Mouse (Mus musculus): ENCODE measurements around the gene Fam136a. TPM values are rescaled to one million over a fixed set of nuclear protein-coding genes. Genes with fewer than 3 reads are reported as not detected.

Fam136a gene
- polyA plus RNA-seq, 1 experiment from 2014 or later, result 65.2 TPM

GRCm38 (mm10) chr6:86397257-86397980 lies 32.0 kb downstream of the Fam136a start:
- peak overlapping the region; percentile 80 for H3K9ac ChIP-seq
- ATAC-seq (ENCODE audit: insufficient read depth), result no peak
- no peaks in the 10 kb centered on the region for H3K9me3 ChIP-seq (replicated peaks)
- H3K27me3 ChIP-seq, result peaks cover 9% of the 10 kb centered on the region; the same call in 1 of the 2 replicates
- 4% methylated on average over 14 of the region's 14 CpGs for WGBS (ENCODE audit: insufficient replicate concordance)
- H3K4me1 ChIP-seq (replicated peaks), result peaks cover 62% of the 10 kb centered on the region
- H3K4me3 ChIP-seq (replicated peaks), result peak overlapping the region; percentile 94
- peaks cover 17% of the 10 kb centered on the region for H3K36me3 ChIP-seq (replicated peaks)
- H3K27ac ChIP-seq (replicated peaks), result peak overlapping the region; percentile 90
- peak overlapping the region; percentile 97 for H3K4me2 ChIP-seq

GRCm38 (mm10) chr6:86398986-86399385 lies 33.5 kb downstream of the Fam136a start:
- peaks cover 9% of the 10 kb centered on the region; the same call in 1 of the 2 replicates for H3K27me3 ChIP-seq
- ATAC-seq (ENCODE audit: insufficient read depth), result no peak

GRCm38 (mm10) chr6:86399995-86400394 lies 34.5 kb downstream of the Fam136a start:
- no peak for ATAC-seq (ENCODE audit: insufficient read depth)
- Histone ChIP-seq H3K27ac (replicated peaks) (no peak overlapping the region), H3K4me3 (replicated peaks) (no peak overlapping the region), H3K9ac (no peak overlapping the region), H3K4me1 (replicated peaks) (peaks cover 58% of the 10 kb centered on the region), H3K9me3 (replicated peaks) (no peaks in the 10 kb centered on the region), H3K27me3 (peaks cover 9% of the 10 kb centered on the region; the same call in 1 of the 2 replicates), H3K4me2 (no peak overlapping the region), H3K36me3 (replicated peaks) (no peaks in the 10 kb centered on the region)
- WGBS (ENCODE audit: insufficient replicate concordance), result 58% methylated on average over 2 of the region's 2 CpGs

More at GRCm38 (mm10) chr6:86398986-86399385, 33.5 kb downstream of the Fam136a start:
- Histone ChIP-seq H3K4me2 (no peak overlapping the region), H3K27ac (replicated peaks) (no peak overlapping the region), H3K4me3 (replicated peaks) (no peak overlapping the region), H3K9ac (no peak overlapping the region), H3K4me1 (replicated peaks) (peaks cover 66% of the 10 kb centered on the region), H3K9me3 (replicated peaks) (no peaks in the 10 kb centered on the region), H3K36me3 (replicated peaks) (peaks cover 5% of the 10 kb centered on the region; the same call in 1 of the 2 replicates)
- WGBS (ENCODE audit: insufficient replicate concordance), result 80% methylated on average over 2 of the region's 2 CpGs

GRCm38 (mm10) chr6:86400972-86401371 lies 35.5 kb downstream of the Fam136a start:
- H3K27ac ChIP-seq (replicated peaks), result no peak overlapping the region
- whole genome bisulfite sequencing (ENCODE audit: insufficient replicate concordance), result 7% methylated on average over 9 of the region's 9 CpGs
- H3K27me3 ChIP-seq, result peaks cover 9% of the 10 kb centered on the region; the same call in 1 of the 2 replicates
- H3K9ac ChIP-seq, result no peak overlapping the region
- peaks cover 59% of the 10 kb centered on the region for H3K4me1 ChIP-seq (replicated peaks)
- no peak for ATAC-seq (ENCODE audit: insufficient read depth)
- H3K36me3 ChIP-seq (replicated peaks), result no peaks in the 10 kb centered on the region
- peak overlapping the region; percentile 26 for H3K4me3 ChIP-seq (replicated peaks)
- no peaks in the 10 kb centered on the region for H3K9me3 ChIP-seq (replicated peaks)
- peak overlapping the region; percentile 53 for H3K4me2 ChIP-seq

- Histone ChIP-seq H3K27me3 (peaks cover 6% of the 10 kb centered on the region; the same call in 1 of the 2 replicates), H3K4me1 (replicated peaks) (peaks cover 40% of the 10 kb centered on the region), H3K4me2 (peak overlapping the region; percentile 73), H3K9ac (peak overlapping the region; percentile 95; the same call in 1 of the 2 replicates), H3K36me3 (replicated peaks) (peaks cover 6% of the 10 kb centered on the region; the same call in 1 of the 2 replicates), H3K27ac (replicated peaks) (no peak overlapping the region), H3K9me3 (replicated peaks) (no peaks in the 10 kb centered on the region), H3K4me3 (replicated peaks) (peak overlapping the region; percentile 92)
- no peak for ATAC-seq (ENCODE audit: insufficient read depth)
- 31% methylated on average over 12 of the region's 12 CpGs for WGBS (ENCODE audit: insufficient replicate concordance)
Measured at GRCm38 (mm10) chr6:86402681-86403607, 37.5 kb downstream of the Fam136a start.

- Histone ChIP-seq H3K36me3 (replicated peaks) (peaks cover 6% of the 10 kb centered on the region; the same call in 1 of the 2 replicates), H3K4me3 (replicated peaks) (peak overlapping the region; percentile 92), H3K4me1 (replicated peaks) (peaks cover 40% of the 10 kb centered on the region), H3K27ac (replicated peaks) (peak overlapping the region; percentile 96), H3K4me2 (peak overlapping the region; percentile 73), H3K9ac (peak overlapping the region; percentile 95; the same call in 1 of the 2 replicates), H3K27me3 (peaks cover 5% of the 10 kb centered on the region; the same call in 1 of the 2 replicates), H3K9me3 (replicated peaks) (no peaks in the 10 kb centered on the region)
- WGBS (ENCODE audit: insufficient replicate concordance), result under 1% methylated on average over 15 of the region's 15 CpGs
- peak; percentile 61 for ATAC-seq (ENCODE audit: insufficient read depth)
Measured at GRCm38 (mm10) chr6:86403728-86404099, 38.3 kb downstream of the Fam136a start.

GRCm38 (mm10) chr6:86404100-86404861 lies 38.8 kb downstream of the Fam136a start, which contains the start of gene Tia1:
Gene Tia1 (plus strand): TSS chr6:86404219.
- peak within 1 kb of the TSS; percentile 96 for H3K27ac ChIP-seq (replicated peaks)
- peaks cover 37% of the 10 kb centered on the region for H3K4me1 ChIP-seq (replicated peaks)
- H3K9me3 ChIP-seq (replicated peaks), result no peaks in the 10 kb centered on the region
- H3K4me3 ChIP-seq (replicated peaks), result peak within 1 kb of the TSS; percentile 92
- peak; percentile 95 for ATAC-seq (ENCODE audit: insufficient read depth)
- peaks cover 6% of the 10 kb centered on the region; the same call in 1 of the 2 replicates for H3K36me3 ChIP-seq (replicated peaks)
- WGBS (ENCODE audit: insufficient replicate concordance), result 0% methylated on average over 62 of the region's 62 CpGs
- H3K4me2 ChIP-seq, result peak within 1 kb of the TSS; percentile 73
- peaks cover under 1% of the 10 kb centered on the region; the same call in 1 of the 2 replicates for H3K27me3 ChIP-seq
- peak within 1 kb of the TSS; percentile 95 for H3K9ac ChIP-seq

- no peaks in the 10 kb centered on the region for H3K9me3 ChIP-seq (replicated peaks)
- peak overlapping the region; percentile 95 for H3K9ac ChIP-seq
Measured at GRCm38 (mm10) chr6:86404996-86405395, 39.5 kb downstream of the Fam136a start.

GRCm38 (mm10) chr6:86406306-86406705 lies 40.9 kb downstream of the Fam136a start:
- H3K9ac ChIP-seq, result no peak overlapping the region
- no peaks in the 10 kb centered on the region for H3K9me3 ChIP-seq (replicated peaks)
- H3K4me1 ChIP-seq (replicated peaks), result peaks cover 24% of the 10 kb centered on the region
- H3K27me3 ChIP-seq, result no peaks in the 10 kb centered on the region
- H3K27ac ChIP-seq (replicated peaks), result no peak overlapping the region
- H3K4me3 ChIP-seq (replicated peaks), result no peak overlapping the region
- no peak for ATAC-seq (ENCODE audit: insufficient read depth)
- no peak overlapping the region for H3K4me2 ChIP-seq
- H3K36me3 ChIP-seq (replicated peaks), result peaks cover 6% of the 10 kb centered on the region; the same call in 1 of the 2 replicates

More at GRCm38 (mm10) chr6:86404996-86405395, 39.5 kb downstream of the Fam136a start:
- WGBS (ENCODE audit: insufficient replicate concordance), result 0% methylated on average over 11 of the region's 11 CpGs
- no peak for ATAC-seq (ENCODE audit: insufficient read depth)
- Histone ChIP-seq H3K4me3 (replicated peaks) (peak overlapping the region; percentile 92), H3K27ac (replicated peaks) (peak overlapping the region; percentile 96), H3K4me1 (replicated peaks) (peaks cover 36% of the 10 kb centered on the region), H3K36me3 (replicated peaks) (peaks cover 6% of the 10 kb centered on the region; the same call in 1 of the 2 replicates), H3K4me2 (peak overlapping the region; percentile 73), H3K27me3 (no peaks in the 10 kb centered on the region)

- no peak for ATAC-seq (ENCODE audit: insufficient read depth)
- no peak overlapping the region for H3K4me3 ChIP-seq (replicated peaks)
- H3K36me3 ChIP-seq (replicated peaks), result peaks cover 57% of the 10 kb centered on the region
- no peaks in the 10 kb centered on the region for H3K4me1 ChIP-seq (replicated peaks)
- 70% methylated on average over 6 of the region's 6 CpGs for WGBS (ENCODE audit: insufficient replicate concordance)
- no peak overlapping the region for H3K4me2 ChIP-seq
- no peak overlapping the region for H3K9ac ChIP-seq
- no peaks in the 10 kb centered on the region for H3K27me3 ChIP-seq
- no peaks in the 10 kb centered on the region for H3K9me3 ChIP-seq (replicated peaks)
- no peak overlapping the region for H3K27ac ChIP-seq (replicated peaks)
Measured at GRCm38 (mm10) chr6:86418711-86419110, 53.3 kb downstream of the Fam136a start.
